Mouse (Mus musculus): Measurements from ENCODE around the gene Gm28308. TPM values are rescaled to one million over a fixed set of nuclear protein-coding genes. Genes with fewer than 3 reads are reported as not detected.

Gm28308 gene
- polyA plus RNA-seq, 1 experiment: 0.78 TPM

GRCm38 (mm10) chr6:52226569-52227257, 13.6 kb upstream of the Gm28308 start:
- TF ChIP-seq CTCF (conservative IDR thresholded peaks at IDR 0.05; ENCODE audit: insufficient read depth, insufficient read length, low read depth, low read length): no peak
- no peak for TF ChIP-seq POLR2A (IDR thresholded peaks at IDR 0.05; ENCODE audit: low read depth, low read length)
- 11% methylated on average over 26 of the region's 26 CpGs for WGBS
- peak overlapping the region; percentile 95 for H3K27ac ChIP-seq (ENCODE audit: insufficient read depth, low read depth, low read length)
- no peaks in the 10 kb centered on the region for H3K27me3 ChIP-seq (replicated peaks; ENCODE audit: control insufficient read depth, insufficient read depth, low read length)
- peak; percentile 69 for DNase-seq
- no peaks in the 10 kb centered on the region for H3K4me1 ChIP-seq (ENCODE audit: control insufficient read depth, insufficient read depth, low read length)
- H3K36me3 ChIP-seq (ENCODE audit: control insufficient read depth, insufficient read depth, low read length): no peaks in the 10 kb centered on the region; the same call in 1 of the 2 replicates
- H3K4me3 ChIP-seq (ENCODE audit: insufficient read depth, low read depth, low read length): peak overlapping the region; percentile 83

- Histone ChIP-seq H3K4me3 (ENCODE audit: insufficient read depth, low read depth, low read length) (peak overlapping the region; percentile 83), H3K4me1 (ENCODE audit: control insufficient read depth, insufficient read depth, low read length) (no peaks in the 10 kb centered on the region), H3K36me3 (ENCODE audit: control insufficient read depth, insufficient read depth, low read length) (no peaks in the 10 kb centered on the region; the same call in 1 of the 2 replicates), H3K27ac (ENCODE audit: insufficient read depth, low read depth, low read length) (peak overlapping the region; percentile 95), H3K27me3 (replicated peaks; ENCODE audit: control insufficient read depth, insufficient read depth, low read length) (no peaks in the 10 kb centered on the region)
- TF ChIP-seq POLR2A (IDR thresholded peaks at IDR 0.05; ENCODE audit: low read depth, low read length): no peak
- no peak for TF ChIP-seq CTCF (conservative IDR thresholded peaks at IDR 0.05; ENCODE audit: insufficient read depth, insufficient read length, low read depth, low read length)
- under 1% methylated on average over 69 of the region's 69 CpGs for WGBS
- peak; percentile 97 for DNase-seq
Measured at GRCm38 (mm10) chr6:52225612-52226568, 12.8 kb upstream of the Gm28308 start.

GRCm38 (mm10) chr6:52224895-52225611, 11.9 kb upstream of the Gm28308 start:
- H3K4me1 ChIP-seq (ENCODE audit: control insufficient read depth, insufficient read depth, low read length): no peaks in the 10 kb centered on the region
- no peak for TF ChIP-seq CTCF (conservative IDR thresholded peaks at IDR 0.05; ENCODE audit: insufficient read depth, insufficient read length, low read depth, low read length)
- TF ChIP-seq POLR2A (IDR thresholded peaks at IDR 0.05; ENCODE audit: low read depth, low read length): no peak
- peak overlapping the region; percentile 95 for H3K27ac ChIP-seq (ENCODE audit: insufficient read depth, low read depth, low read length)
- DNase-seq: peak; percentile 53
- H3K27me3 ChIP-seq (replicated peaks; ENCODE audit: control insufficient read depth, insufficient read depth, low read length): no peaks in the 10 kb centered on the region
- WGBS: under 1% methylated on average over 36 of the region's 36 CpGs
- H3K4me3 ChIP-seq (ENCODE audit: insufficient read depth, low read depth, low read length): peak overlapping the region; percentile 83
- H3K36me3 ChIP-seq (ENCODE audit: control insufficient read depth, insufficient read depth, low read length): no peaks in the 10 kb centered on the region; the same call in 1 of the 2 replicates

- Histone ChIP-seq H3K4me3 (ENCODE audit: insufficient read depth, low read depth, low read length) (peak overlapping the region; percentile 83), H3K36me3 (ENCODE audit: control insufficient read depth, insufficient read depth, low read length) (no peaks in the 10 kb centered on the region; the same call in 1 of the 2 replicates), H3K27ac (ENCODE audit: insufficient read depth, low read depth, low read length) (peak overlapping the region; percentile 81), H3K4me1 (ENCODE audit: control insufficient read depth, insufficient read depth, low read length) (0 out of 2 replicates have a peak, but pooled peaks cover 3% of the 10 kb centered on the region), H3K27me3 (replicated peaks; ENCODE audit: control insufficient read depth, insufficient read depth, low read length) (no peaks in the 10 kb centered on the region)
- WGBS: 6% methylated on average over 24 of the region's 24 CpGs
- TF ChIP-seq CTCF (conservative IDR thresholded peaks at IDR 0.05; ENCODE audit: insufficient read depth, insufficient read length, low read depth, low read length) (no peak), POLR2A (IDR thresholded peaks at IDR 0.05; ENCODE audit: low read depth, low read length) (no peak)
- DNase-seq: peak; percentile 56
Measured at GRCm38 (mm10) chr6:52223939-52224760, 11.0 kb upstream of the Gm28308 start.

- 16% methylated on average over 13 of the region's 13 CpGs for WGBS
- Histone ChIP-seq H3K4me3 (ENCODE audit: insufficient read depth, low read depth, low read length) (peak overlapping the region; percentile 30), H3K36me3 (ENCODE audit: control insufficient read depth, insufficient read depth, low read length) (no peaks in the 10 kb centered on the region; the same call in 1 of the 2 replicates), H3K27ac (ENCODE audit: insufficient read depth, low read depth, low read length) (peak overlapping the region; percentile 91), H3K27me3 (replicated peaks; ENCODE audit: control insufficient read depth, insufficient read depth, low read length) (no peaks in the 10 kb centered on the region), H3K4me1 (ENCODE audit: control insufficient read depth, insufficient read depth, low read length) (0 out of 2 replicates have a peak, but pooled peaks cover 4% of the 10 kb centered on the region)
- TF ChIP-seq POLR2A (IDR thresholded peaks at IDR 0.05; ENCODE audit: low read depth, low read length): no peak
- TF ChIP-seq CTCF (conservative IDR thresholded peaks at IDR 0.05; ENCODE audit: insufficient read depth, insufficient read length, low read depth, low read length): no peak
- peak; percentile 53 for DNase-seq
Measured at GRCm38 (mm10) chr6:52222729-52223128, 9.6 kb upstream of the Gm28308 start.

Measured in kidney, adult 2 months (tissue).